Mouse (Mus musculus) liver, embryonic 14.5 days (tissue): ENCODE results near the gene Dock7.

Experiments used
- CTCF ChIP-seq: IDR thresholded peaks from 2 replicates; pipeline ENCODE4 v1.5.1; 2016; ENCODE audit warnings: antibody characterized with exemption, low read depth, control low read depth
- EP300 ChIP-seq: IDR thresholded peaks from 2 replicates; pipeline ENCODE4 v1.6.1; 2016; ENCODE audit warnings: antibody characterized with exemption, low read depth

- no peak for TF ChIP-seq CTCF
- no peak for TF ChIP-seq EP300
These were observed 90.0 kb downstream of the Dock7 start, which contains the start of gene Angptl3 for GRCm38 (mm10) chr4:99030686-99031085.
